Mouse (Mus musculus): ENCODE measurements around the gene Mylk. TPM values are rescaled to one million over a fixed set of nuclear protein-coding genes. Genes with fewer than 3 reads are reported as not detected.

Gene Mylk
- polyA plus RNA-seq, 1 experiment, result 1.3 TPM

GRCm38 (mm10) chr16:34999986-35000385, 255.0 kb downstream of the Mylk start:
- Histone ChIP-seq H3K4me1 (ENCODE audit: control insufficient read depth, insufficient read depth, low read length) (peaks cover 6% of the 10 kb centered on the region), H3K4me3 (ENCODE audit: insufficient read depth, low read length) (no peak overlapping the region), H3K27ac (ENCODE audit: insufficient read depth, low read depth, low read length) (no peak overlapping the region)
- TF ChIP-seq POLR2A (IDR thresholded peaks at IDR 0.05; ENCODE audit: borderline replicate concordance, low read depth, low read length) (no peak), CTCF (IDR thresholded peaks at IDR 0.05; ENCODE audit: low read depth, low read length) (no peak)

GRCm38 (mm10) chr16:35000923-35001560, 256.0 kb downstream of the Mylk start:
- Histone ChIP-seq H3K4me3 (ENCODE audit: insufficient read depth, low read length) (no peak overlapping the region), H3K4me1 (ENCODE audit: control insufficient read depth, insufficient read depth, low read length) (no peaks in the 10 kb centered on the region), H3K27ac (ENCODE audit: insufficient read depth, low read depth, low read length) (no peak overlapping the region)
- no peak for TF ChIP-seq POLR2A (IDR thresholded peaks at IDR 0.05; ENCODE audit: borderline replicate concordance, low read depth, low read length)
- TF ChIP-seq CTCF (IDR thresholded peaks at IDR 0.05; ENCODE audit: low read depth, low read length), result no peak

- no peak for TF ChIP-seq POLR2A (IDR thresholded peaks at IDR 0.05; ENCODE audit: borderline replicate concordance, low read depth, low read length)
- TF ChIP-seq CTCF (IDR thresholded peaks at IDR 0.05; ENCODE audit: low read depth, low read length), result no peak
- Histone ChIP-seq H3K4me1 (ENCODE audit: control insufficient read depth, insufficient read depth, low read length) (no peaks in the 10 kb centered on the region), H3K27ac (ENCODE audit: insufficient read depth, low read depth, low read length) (no peak overlapping the region), H3K4me3 (ENCODE audit: insufficient read depth, low read length) (no peak overlapping the region)
Measured at GRCm38 (mm10) chr16:35004356-35004755, 259.3 kb downstream of the Mylk start.

GRCm38 (mm10) chr16:35004756-35005155, 259.7 kb downstream of the Mylk start:
- Histone ChIP-seq H3K27ac (ENCODE audit: insufficient read depth, low read depth, low read length) (no peak overlapping the region), H3K4me3 (ENCODE audit: insufficient read depth, low read length) (no peak overlapping the region), H3K4me1 (ENCODE audit: control insufficient read depth, insufficient read depth, low read length) (no peaks in the 10 kb centered on the region)
- no peak for TF ChIP-seq CTCF (IDR thresholded peaks at IDR 0.05; ENCODE audit: low read depth, low read length)
- no peak for TF ChIP-seq POLR2A (IDR thresholded peaks at IDR 0.05; ENCODE audit: borderline replicate concordance, low read depth, low read length)

GRCm38 (mm10) chr16:35006251-35006650, 261.2 kb downstream of the Mylk start:
- no peak overlapping the region for H3K4me3 ChIP-seq (ENCODE audit: insufficient read depth, low read length)
- no peak overlapping the region for H3K27ac ChIP-seq (ENCODE audit: insufficient read depth, low read depth, low read length)
- no peak for TF ChIP-seq CTCF (IDR thresholded peaks at IDR 0.05; ENCODE audit: low read depth, low read length)
- TF ChIP-seq POLR2A (IDR thresholded peaks at IDR 0.05; ENCODE audit: borderline replicate concordance, low read depth, low read length), result no peak
- H3K4me1 ChIP-seq (ENCODE audit: control insufficient read depth, insufficient read depth, low read length), result no peaks in the 10 kb centered on the region

GRCm38 (mm10) chr16:35007361-35007760, 262.4 kb downstream of the Mylk start:
- no peak for TF ChIP-seq POLR2A (IDR thresholded peaks at IDR 0.05; ENCODE audit: borderline replicate concordance, low read depth, low read length)
- no peak for TF ChIP-seq CTCF (IDR thresholded peaks at IDR 0.05; ENCODE audit: low read depth, low read length)
- H3K4me3 ChIP-seq (ENCODE audit: insufficient read depth, low read length), result no peak overlapping the region
- H3K4me1 ChIP-seq (ENCODE audit: control insufficient read depth, insufficient read depth, low read length), result no peaks in the 10 kb centered on the region

GRCm38 (mm10) chr16:35008447-35008846, 263.4 kb downstream of the Mylk start:
- Histone ChIP-seq H3K4me1 (ENCODE audit: control insufficient read depth, insufficient read depth, low read length) (no peaks in the 10 kb centered on the region), H3K27ac (ENCODE audit: insufficient read depth, low read depth, low read length) (no peak overlapping the region), H3K4me3 (ENCODE audit: insufficient read depth, low read length) (no peak overlapping the region)
- TF ChIP-seq POLR2A (IDR thresholded peaks at IDR 0.05; ENCODE audit: borderline replicate concordance, low read depth, low read length), result no peak
- TF ChIP-seq CTCF (IDR thresholded peaks at IDR 0.05; ENCODE audit: low read depth, low read length), result no peak

More at GRCm38 (mm10) chr16:35007361-35007760, 262.4 kb downstream of the Mylk start:
- no peak overlapping the region for H3K27ac ChIP-seq (ENCODE audit: insufficient read depth, low read depth, low read length)

GRCm38 (mm10) chr16:35013501-35013900, 268.5 kb downstream of the Mylk start:
- H3K4me1 ChIP-seq (ENCODE audit: control insufficient read depth, insufficient read depth, low read length), result no peaks in the 10 kb centered on the region
- TF ChIP-seq CTCF (IDR thresholded peaks at IDR 0.05; ENCODE audit: low read depth, low read length) (no peak), POLR2A (IDR thresholded peaks at IDR 0.05; ENCODE audit: borderline replicate concordance, low read depth, low read length) (no peak)
- H3K27ac ChIP-seq (ENCODE audit: insufficient read depth, low read depth, low read length), result no peak overlapping the region
- H3K4me3 ChIP-seq (ENCODE audit: insufficient read depth, low read length), result no peak overlapping the region

GRCm38 (mm10) chr16:35016491-35016890, 271.5 kb downstream of the Mylk start:
- H3K4me1 ChIP-seq (ENCODE audit: control insufficient read depth, insufficient read depth, low read length), result no peaks in the 10 kb centered on the region
- no peak overlapping the region for H3K27ac ChIP-seq (ENCODE audit: insufficient read depth, low read depth, low read length)
- H3K4me3 ChIP-seq (ENCODE audit: insufficient read depth, low read length), result no peak overlapping the region
- no peak for TF ChIP-seq POLR2A (IDR thresholded peaks at IDR 0.05; ENCODE audit: borderline replicate concordance, low read depth, low read length)
- TF ChIP-seq CTCF (IDR thresholded peaks at IDR 0.05; ENCODE audit: low read depth, low read length), result no peak

- Histone ChIP-seq H3K4me1 (ENCODE audit: control insufficient read depth, insufficient read depth, low read length) (peaks cover 2% of the 10 kb centered on the region), H3K27ac (ENCODE audit: insufficient read depth, low read depth, low read length) (no peak overlapping the region), H3K4me3 (ENCODE audit: insufficient read depth, low read length) (no peak overlapping the region)
- TF ChIP-seq CTCF (IDR thresholded peaks at IDR 0.05; ENCODE audit: low read depth, low read length) (no peak), POLR2A (IDR thresholded peaks at IDR 0.05; ENCODE audit: borderline replicate concordance, low read depth, low read length) (no peak)
Measured at GRCm38 (mm10) chr16:35018470-35018974, 273.5 kb downstream of the Mylk start.
